Mouse (Mus musculus): ENCODE data around the gene Ctsj. TPM values are rescaled to one million over a fixed set of nuclear protein-coding genes. Genes with fewer than 3 reads are reported as not detected.

Ctsj gene
- polyA plus RNA-seq, 1 experiment from 2014 or later: not detected

GRCm38 (mm10) chr13:60961706-60962105 lies 44.1 kb downstream of the Ctsj start:
- Histone ChIP-seq H3K4me2 (ENCODE audit: low read depth, low read length) (no peak overlapping the region), H3K27me3 (replicated peaks; ENCODE audit: control insufficient read depth, insufficient read depth, low read length) (no peaks in the 10 kb centered on the region), H3K4me3 (ENCODE audit: low read depth, low read length) (no peak overlapping the region), H3K4me1 (ENCODE audit: control insufficient read depth, insufficient read depth, low read length) (no peaks in the 10 kb centered on the region), H3K36me3 (ENCODE audit: control insufficient read depth, insufficient read depth, low read length) (no peaks in the 10 kb centered on the region), H3K9ac (ENCODE audit: low read depth, low read length) (no peak overlapping the region), H3K9me3 (ENCODE audit: control insufficient read depth, low read length) (peaks cover 6% of the 10 kb centered on the region; the same call in 1 of the 2 replicates), H3K27ac (replicated peaks; ENCODE audit: low read depth, low read length) (no peak overlapping the region)
- ATAC-seq (ENCODE audit: low read depth) (no peak), DNase-seq (ENCODE audit: low spot score) (no peak)
- 64% methylated on average over 5 of the region's 5 CpGs for WGBS

Other genes with a start within 250 kb of the Ctsj start
- gene BC051665, start 219.6 kb downstream of the Ctsj start, polyA plus RNA-seq (2014; fragmentation: Nextera tagmentation; extraction: Ambion mirVana): not detected in 2 replicates
- gene Ctsll3, start 203.1 kb downstream of the Ctsj start, polyA plus RNA-seq (2014; fragmentation: Nextera tagmentation; extraction: Ambion mirVana): 0.58 TPM in 1 of 2 replicates, not detected in the other
- not detected in 2 replicates for gene 4930486L24Rik, start 141.5 kb downstream of the Ctsj start, polyA plus RNA-seq (2014; fragmentation: Nextera tagmentation; extraction: Ambion mirVana)
- gene Gm49392, start 109.1 kb downstream of the Ctsj start, polyA plus RNA-seq (2014; fragmentation: Nextera tagmentation; extraction: Ambion mirVana): 0.51 and 0.54 TPM in 2 replicates
- gene Ctla2b, start 108.5 kb downstream of the Ctsj start, polyA plus RNA-seq (2014; fragmentation: Nextera tagmentation; extraction: Ambion mirVana): 4.8 and 5.9 TPM in 2 replicates
- gene Tpbpb, start 101.1 kb downstream of the Ctsj start, polyA plus RNA-seq (2014; fragmentation: Nextera tagmentation; extraction: Ambion mirVana): not detected in 2 replicates
- gene Gm49393, start 70.4 kb downstream of the Ctsj start, polyA plus RNA-seq (2014; fragmentation: Nextera tagmentation; extraction: Ambion mirVana): not detected in 2 replicates
- gene Gm49391, start 69.4 kb downstream of the Ctsj start, polyA plus RNA-seq (2014; fragmentation: Nextera tagmentation; extraction: Ambion mirVana): 2.5 and 3.1 TPM in 2 replicates
- 34.8 and 38.2 TPM in 2 replicates for gene Ctla2a, start 69.3 kb downstream of the Ctsj start, polyA plus RNA-seq (2014; fragmentation: Nextera tagmentation; extraction: Ambion mirVana)
- gene Tpbpa, start 64.0 kb downstream of the Ctsj start, polyA plus RNA-seq (2014; fragmentation: Nextera tagmentation; extraction: Ambion mirVana): not detected in 2 replicates
- gene Ctsq, start 34.7 kb upstream of the Ctsj start, polyA plus RNA-seq (2014; fragmentation: Nextera tagmentation; extraction: Ambion mirVana): not detected in 2 replicates
- not detected in 2 replicates for gene Ctsr, start 158.3 kb upstream of the Ctsj start, polyA plus RNA-seq (2014; fragmentation: Nextera tagmentation; extraction: Ambion mirVana)
- not detected in 2 replicates for gene Cts6, start 197.5 kb upstream of the Ctsj start, polyA plus RNA-seq (2014; fragmentation: Nextera tagmentation; extraction: Ambion mirVana)
- not detected in 2 replicates for gene Cts8, start 249.4 kb upstream of the Ctsj start, polyA plus RNA-seq (2014; fragmentation: Nextera tagmentation; extraction: Ambion mirVana)